Mouse (Mus musculus) forebrain, embryonic 10.5 days (tissue): ENCODE data around the gene A3galt2. TPM values are rescaled to one million over a fixed set of nuclear protein-coding genes. Genes with fewer than 3 reads are reported as not detected.

Experiments used
- DNase-seq: peaks from one replicate; pipeline ENCODE4 v3.0.0-alpha.2; 2017; ENCODE audit warnings: low spot score; ENCODE audit errors: extremely low spot score
- H3K27ac ChIP-seq: fragments of 300-500 bp; sonication (generic); 2 replicates; pipeline ENCODE4 v1.5.1; 2016; ENCODE audit warnings: mild to moderate bottlenecking
- H3K27me3 ChIP-seq: fragments of 300-500 bp; sonication (generic); 2 replicates; pipeline ENCODE4 v1.6.1; 2016; ENCODE audit warnings: mild to moderate bottlenecking; ENCODE audit not compliant: poor library complexity, severe bottlenecking
- H3K36me3 ChIP-seq: fragments of 300-500 bp; sonication (generic); replicated peaks from 2 replicates; pipeline ENCODE4 v1.6.1; 2016; ENCODE audit warnings: mild to moderate bottlenecking, moderate library complexity
- H3K4me1 ChIP-seq: fragments of 300-500 bp; sonication (generic); 2 replicates; pipeline ENCODE4 v1.6.1; 2016
- H3K4me3 ChIP-seq: fragments of 300-500 bp; sonication (generic); 2 replicates; pipeline ENCODE4 v1.5.1; 2016; ENCODE audit warnings: mild to moderate bottlenecking, moderate library complexity
- H3K9me3 ChIP-seq: fragments of 300-500 bp; sonication (generic); 2 replicates; pipeline ENCODE4 v1.6.1; 2016; ENCODE audit warnings: mild to moderate bottlenecking, moderate library complexity
- WGBS: fragments of 180-500 bp; shearing (Covaris S2); methylation state at CpG from one replicate; pipeline ENCODE4 v1.1.7; 2016; 5-methylcytosine and 5-hydroxymethylcytosine counted together
- polyA plus RNA-seq: library from polyadenylated mRNA; unstranded; fragments of >200 nt; fragmentation: Nextera tagmentation; extraction: Ambion mirVana; gene quantifications from 2 replicates; pipeline ENCODE4 v1.2.1, GENCODE M21; 2016

The A3galt2 gene
- polyA plus RNA-seq, 1 experiment from 2014 or later = 0.17 TPM

- Histone ChIP-seq H3K4me3 (peak overlapping the region; percentile 24; the same call in 1 of the 2 replicates), H3K27me3 (no peaks in the 10 kb centered on the region), H3K27ac (peak overlapping the region; percentile 79), H3K36me3 (peaks cover 59% of the 10 kb centered on the region), H3K4me1 (peaks cover 96% of the 10 kb centered on the region), H3K9me3 (no peaks in the 10 kb centered on the region)
- DNase-seq = peak; percentile 75
- WGBS = 3% methylated on average over 9 of the region's 9 CpGs
Observed at GRCm38 (mm10) chr4:128795596-128795995, 40.4 kb downstream of the A3galt2 start.

GRCm38 (mm10) chr4:128796788-128797187 is 41.6 kb downstream of the A3galt2 start:
- Histone ChIP-seq H3K36me3 (peaks cover 60% of the 10 kb centered on the region), H3K4me1 (peaks cover 96% of the 10 kb centered on the region)
- 78% methylated on average over 8 of the region's 8 CpGs for WGBS

DNA sequence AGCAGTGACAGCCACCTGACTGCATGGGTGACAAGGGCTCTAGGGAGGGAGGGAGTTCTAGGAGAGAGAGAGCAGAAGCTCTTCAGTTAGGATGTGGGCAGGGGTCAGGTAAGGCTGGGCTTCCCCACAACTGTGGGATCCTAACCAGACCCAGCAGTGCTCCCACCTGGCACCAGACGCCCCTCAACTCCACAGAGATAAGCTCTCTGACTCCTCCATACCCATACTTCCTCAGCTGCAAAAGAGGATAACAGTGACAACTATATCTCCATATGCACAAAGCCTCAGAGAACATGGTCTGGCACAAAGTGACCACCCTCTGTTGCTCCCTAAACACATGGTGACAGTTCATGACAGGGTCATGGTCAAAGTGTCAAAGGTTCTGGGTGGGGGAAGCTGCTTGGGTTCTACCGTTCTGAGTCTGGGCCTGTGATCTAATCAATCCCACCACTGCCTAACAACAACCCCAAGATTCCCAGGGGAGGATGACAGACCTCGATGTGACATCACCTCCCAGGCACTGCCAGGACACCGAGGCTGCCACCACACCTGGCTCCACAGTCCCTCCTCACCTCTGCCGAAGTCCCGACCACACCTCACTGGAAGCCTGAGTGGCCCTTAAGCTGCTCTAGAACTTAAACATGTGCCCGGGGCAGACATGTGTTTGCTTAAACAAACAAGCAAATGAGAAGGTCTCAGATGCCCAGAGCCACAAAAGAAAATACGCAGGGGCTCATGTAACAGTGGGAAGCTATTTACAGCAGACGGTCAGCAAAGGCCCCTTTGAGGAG is 46.7 kb downstream of the A3galt2 start:
- Histone ChIP-seq H3K4me3 (no peak overlapping the region), H3K4me1 (peaks cover 87% of the 10 kb centered on the region), H3K36me3 (peaks cover 40% of the 10 kb centered on the region), H3K27ac (no peak overlapping the region), H3K9me3 (no peaks in the 10 kb centered on the region), H3K27me3 (no peaks in the 10 kb centered on the region)
- WGBS = 79% methylated on average over 9 of the region's 9 CpGs
- no peak for DNase-seq

More at GRCm38 (mm10) chr4:128796788-128797187, 41.6 kb downstream of the A3galt2 start:
- Histone ChIP-seq H3K4me3 (no peak overlapping the region), H3K27me3 (no peaks in the 10 kb centered on the region), H3K9me3 (no peaks in the 10 kb centered on the region), H3K27ac (no peak overlapping the region)
- no peak for DNase-seq

- peaks cover 79% of the 10 kb centered on the region for H3K4me1 ChIP-seq
- DNase-seq = no peak
Observed at GRCm38 (mm10) chr4:128803569-128803968, 48.4 kb downstream of the A3galt2 start.

DNA sequence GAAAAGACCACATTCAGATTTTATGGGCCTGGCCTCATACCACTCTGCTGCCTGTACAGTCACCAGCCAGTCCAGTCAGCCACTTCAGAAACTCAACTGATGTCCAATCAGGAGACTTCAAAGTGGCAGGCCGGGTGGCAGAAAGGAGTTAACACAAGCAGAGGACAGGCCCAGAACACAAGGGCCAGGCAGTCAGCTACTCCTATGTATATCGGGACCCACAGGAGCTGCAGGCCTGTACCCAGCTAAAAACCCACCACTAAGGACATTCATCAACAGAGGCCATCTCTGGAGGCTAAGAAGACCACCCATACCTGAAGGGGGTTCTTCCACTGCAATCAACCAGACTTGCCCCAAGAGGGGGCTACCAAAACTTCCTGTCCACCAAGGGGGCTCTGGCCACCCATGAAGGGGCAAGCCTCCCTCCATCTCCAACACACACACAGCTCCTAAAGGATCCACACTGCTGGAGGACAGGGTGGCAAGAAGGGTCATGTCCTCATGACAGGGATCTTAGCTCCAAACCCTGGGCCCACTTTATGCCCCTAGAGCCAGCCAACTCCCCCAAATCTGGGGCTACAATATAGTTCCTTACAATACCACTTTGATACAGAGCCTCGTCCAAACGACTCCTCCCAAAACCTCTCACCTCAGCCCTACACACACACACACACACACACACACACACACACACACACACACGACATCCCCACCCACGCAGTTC is 49.4 kb downstream of the A3galt2 start:
- 9% methylated on average over 6 of the region's 6 CpGs for WGBS
- peak overlapping the region; percentile 99 for H3K27ac ChIP-seq
- H3K4me3 ChIP-seq = peak overlapping the region; percentile 80
- H3K4me1 ChIP-seq = peaks cover 69% of the 10 kb centered on the region
- H3K27me3 ChIP-seq = no peaks in the 10 kb centered on the region
- DNase-seq = peak; percentile 47
- H3K36me3 ChIP-seq = peaks cover 31% of the 10 kb centered on the region
- H3K9me3 ChIP-seq = no peaks in the 10 kb centered on the region

More at GRCm38 (mm10) chr4:128803569-128803968, 48.4 kb downstream of the A3galt2 start:
- WGBS = 70% methylated on average over 5 of the region's 5 CpGs
- Histone ChIP-seq H3K9me3 (no peaks in the 10 kb centered on the region), H3K27ac (peak overlapping the region; percentile 99), H3K36me3 (peaks cover 36% of the 10 kb centered on the region), H3K27me3 (no peaks in the 10 kb centered on the region), H3K4me3 (peak overlapping the region; percentile 80)

GRCm38 (mm10) chr4:128805150-128806042 is 50.2 kb downstream of the A3galt2 start:
- Histone ChIP-seq H3K27me3 (no peaks in the 10 kb centered on the region), H3K4me1 (peaks cover 62% of the 10 kb centered on the region), H3K27ac (peak overlapping the region; percentile 99), H3K36me3 (peaks cover 23% of the 10 kb centered on the region), H3K9me3 (no peaks in the 10 kb centered on the region), H3K4me3 (peak overlapping the region; percentile 80)
- 1% methylated on average over 73 of the region's 74 CpGs for WGBS
- peak; percentile 56 for DNase-seq

DNA sequence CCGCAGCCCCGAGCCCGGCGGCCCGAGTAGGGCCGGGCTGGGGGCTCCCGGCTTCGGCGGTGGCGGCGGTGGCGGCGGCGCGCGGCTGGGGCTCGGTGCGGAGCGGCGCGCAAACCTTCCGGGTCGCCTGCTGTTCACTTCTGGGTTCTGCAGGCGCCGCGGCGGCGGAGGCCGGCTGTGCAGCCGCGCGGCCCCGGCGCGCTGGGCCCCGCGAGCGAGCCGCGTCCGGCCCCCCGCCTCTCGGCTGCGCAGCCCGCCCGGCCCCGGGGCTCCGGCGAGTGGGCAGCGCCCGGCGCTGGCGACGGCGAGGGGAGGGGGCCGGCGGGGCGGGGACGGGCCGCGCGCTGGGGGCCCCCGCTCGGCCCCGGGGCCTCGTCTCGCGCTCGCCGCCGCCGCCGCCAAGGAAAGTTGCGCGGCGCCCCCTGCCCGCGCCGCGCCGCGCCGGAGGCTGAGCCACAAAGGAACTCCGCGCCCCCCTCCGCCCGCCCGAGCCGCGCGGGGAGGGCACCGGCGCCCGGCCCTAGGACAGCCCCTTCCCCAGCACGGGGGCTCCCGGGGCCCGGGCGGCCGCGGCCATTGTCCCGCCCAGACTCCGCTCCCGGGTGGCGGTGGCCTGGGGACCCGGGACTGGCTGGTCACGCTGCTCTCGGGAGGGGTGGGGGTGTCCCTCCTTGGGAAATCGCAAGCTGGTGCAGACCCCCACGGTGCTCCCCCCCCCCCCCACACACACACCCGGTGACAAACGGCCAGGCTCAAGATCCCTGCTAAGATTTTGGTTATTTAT is 51.1 kb downstream of the A3galt2 start, which contains the start of gene Zfp362:
Zfp362 (minus strand) TSS at position 3 of the 784 bp plus-strand sequence.
- 5% methylated on average over 103 of the region's 111 CpGs for WGBS
- Histone ChIP-seq H3K9me3 (no peaks in the 10 kb centered on the region), H3K4me1 (peaks cover 62% of the 10 kb centered on the region), H3K27ac (peak within 1 kb of the TSS; percentile 99), H3K4me3 (peak within 1 kb of the TSS; percentile 80), H3K36me3 (peaks cover 14% of the 10 kb centered on the region), H3K27me3 (no peaks in the 10 kb centered on the region)
- no peak for DNase-seq

GRCm38 (mm10) chr4:128806827-128807179 is 51.6 kb downstream of the A3galt2 start:
- Histone ChIP-seq H3K36me3 (peaks cover 9% of the 10 kb centered on the region; the same call in 1 of the 2 replicates), H3K27me3 (no peaks in the 10 kb centered on the region), H3K4me3 (peak overlapping the region; percentile 80), H3K9me3 (no peaks in the 10 kb centered on the region), H3K4me1 (peaks cover 60% of the 10 kb centered on the region), H3K27ac (peak overlapping the region; percentile 99)
- peak; percentile 84 for DNase-seq
- under 1% methylated on average over 15 of the region's 15 CpGs for WGBS

DNA sequence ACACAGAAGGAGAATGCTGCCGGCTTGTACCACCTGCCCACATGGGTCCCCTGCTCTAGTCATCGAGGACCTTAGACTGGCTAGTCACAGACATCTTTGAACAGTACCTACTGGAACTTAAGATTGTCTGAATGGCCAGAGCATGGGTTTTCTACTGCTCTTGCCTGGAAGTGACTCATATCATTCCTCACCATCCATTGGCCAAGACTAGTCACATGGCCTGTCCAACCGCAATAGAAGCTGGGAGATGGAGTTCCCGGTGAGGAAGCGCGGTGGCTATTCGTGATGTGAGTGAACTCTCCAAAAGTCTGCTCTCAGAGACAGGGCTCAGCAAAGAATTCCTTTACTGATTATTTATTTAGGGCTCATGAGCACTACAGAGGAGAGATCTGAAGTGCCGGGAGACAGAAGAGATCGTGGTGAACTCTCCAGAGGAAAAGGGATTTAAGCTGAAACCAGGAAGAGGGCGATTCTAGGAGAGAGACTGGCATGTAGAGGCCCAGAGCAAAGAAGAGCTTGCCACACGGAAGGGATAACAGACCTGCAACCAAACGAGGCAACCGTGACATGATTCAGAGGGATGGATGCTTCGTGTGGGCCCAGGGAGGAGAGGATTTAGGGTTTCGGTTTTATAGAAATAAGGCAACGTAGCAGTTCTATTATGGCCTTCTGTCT is 56.4 kb downstream of the A3galt2 start:
- Histone ChIP-seq H3K36me3 (no peaks in the 10 kb centered on the region), H3K4me1 (peaks cover 39% of the 10 kb centered on the region), H3K27ac (peak overlapping the region; percentile 84), H3K9me3 (no peaks in the 10 kb centered on the region), H3K4me3 (peak overlapping the region; percentile 62), H3K27me3 (no peaks in the 10 kb centered on the region)
- DNase-seq = peak; percentile 80
- WGBS = 17% methylated on average over 16 of the region's 16 CpGs

DNA sequence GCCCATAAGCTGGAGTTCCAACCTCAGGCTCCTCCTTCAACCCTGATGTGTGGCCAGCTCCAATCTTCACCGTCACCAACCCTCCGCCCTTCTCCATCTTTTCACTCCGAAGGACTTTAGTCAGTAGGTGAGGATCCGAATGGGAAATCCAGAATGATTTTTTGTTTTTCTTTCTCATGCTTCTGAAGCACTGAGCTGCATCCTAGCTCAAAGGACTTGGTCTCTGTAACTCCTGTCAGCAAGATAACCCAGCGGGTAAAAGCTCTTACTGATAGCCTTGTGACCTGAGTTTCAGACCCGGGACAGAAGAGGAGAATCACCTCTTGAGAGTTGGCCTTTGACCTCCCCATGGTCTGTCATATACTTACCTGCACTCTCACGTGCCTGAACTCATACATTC is 61.8 kb downstream of the A3galt2 start:
- no peaks in the 10 kb centered on the region for H3K27me3 ChIP-seq
- 72% methylated on average over 7 of the region's 7 CpGs for WGBS
- no peaks in the 10 kb centered on the region for H3K36me3 ChIP-seq
- H3K9me3 ChIP-seq = no peaks in the 10 kb centered on the region
- DNase-seq = no peak
- H3K27ac ChIP-seq = 0 out of 2 replicates have a peak overlapping the region, but pooled peaks have one; percentile 12
- H3K4me3 ChIP-seq = no peak overlapping the region
- peaks cover 20% of the 10 kb centered on the region for H3K4me1 ChIP-seq
